Mouse (Mus musculus): ENCODE results near the gene Socs7.

- TF ChIP-seq CHD2 (IDR thresholded peaks at IDR 0.05; ENCODE audit: low read depth, low read length) (no peak), ZC3H11A (IDR thresholded peaks at IDR 0.05; ENCODE audit: borderline replicate concordance, low read depth, low read length) (no peak), MAFK (IDR thresholded peaks at IDR 0.05; ENCODE audit: insufficient read depth, low read depth, low read length) (no peak), ZNF384 (IDR thresholded peaks at IDR 0.05; ENCODE audit: low read depth, low read length) (no peak)
Observed at GRCm38 (mm10) chr11:97410958-97411357, 48.6 kb downstream of the Socs7 start.
